Mouse (Mus musculus): ENCODE results near the gene Epha2.

DNA sequence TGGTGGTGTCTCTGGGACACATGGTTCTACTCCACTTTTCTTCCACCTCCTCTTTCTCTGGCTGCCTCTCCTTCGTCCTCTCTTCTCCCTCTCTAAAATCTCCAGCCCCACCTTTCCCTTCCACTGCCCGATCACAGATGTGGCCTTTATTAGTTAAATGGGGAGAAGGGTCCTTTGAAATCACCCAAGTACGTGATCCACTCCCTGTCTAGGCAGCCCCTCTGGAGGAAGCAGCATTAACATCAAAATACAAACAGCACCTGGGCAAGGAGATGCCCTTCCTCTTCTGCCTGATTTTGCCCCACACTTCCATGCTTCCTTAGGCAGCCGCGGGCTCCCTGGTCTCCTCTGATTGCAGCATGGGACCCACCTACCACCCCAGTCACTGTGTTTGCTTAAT is 18.4 kb upstream of the Epha2 start:
- no peak for TF ChIP-seq CTCF (IDR thresholded peaks at IDR 0.05; ENCODE audit: extremely low read depth, insufficient read depth, low read length)
- TF ChIP-seq POLR2A (IDR thresholded peaks at IDR 0.05; ENCODE audit: extremely low read depth, insufficient read depth, low read length), result no peak

Measured in cortical plate, adult 2 months (tissue).